Mouse (Mus musculus): ENCODE data around the gene Sel1l2. TPM values are rescaled to one million over a fixed set of nuclear protein-coding genes. Genes with fewer than 3 reads are reported as not detected.
"Not testable (repeated sequence)": the region's sequence is repeated elsewhere in the genome, so short reads cannot be mapped to it uniquely, and the experiment has no call there.

Gene Sel1l2
- polyA plus RNA-seq, 1 experiment from 2014 or later = not detected

GRCm38 (mm10) chr2:140202573-140202972, 186.9 kb downstream of the Sel1l2 start:
- no peak overlapping the region for H3K4me3 ChIP-seq
- ATAC-seq (ENCODE audit: insufficient number of reproducible peaks, insufficient read depth, low FRiP score, low TSS enrichment) = no peak
- no peak overlapping the region for H3K9ac ChIP-seq
- no peak overlapping the region for H3K27ac ChIP-seq
- no peaks in the 10 kb centered on the region for H3K4me1 ChIP-seq
- no peaks in the 10 kb centered on the region for H3K9me3 ChIP-seq
- no peak overlapping the region for H3K4me2 ChIP-seq (replicated peaks)
- no peaks in the 10 kb centered on the region for H3K27me3 ChIP-seq
- 94% methylated on average over 5 of the region's 5 CpGs for WGBS
- H3K36me3 ChIP-seq = peaks cover 27% of the 10 kb centered on the region

- Histone ChIP-seq H3K9me3 (no peaks in the 10 kb centered on the region), H3K36me3 (peaks cover 28% of the 10 kb centered on the region), H3K4me1 (no peaks in the 10 kb centered on the region), H3K4me3 (no peak overlapping the region), H3K4me2 (replicated peaks) (no peak overlapping the region), H3K9ac (no peak overlapping the region), H3K27me3 (no peaks in the 10 kb centered on the region), H3K27ac (no peak overlapping the region)
- WGBS = 77% methylated on average over 2 of the region's 2 CpGs
- ATAC-seq (ENCODE audit: insufficient number of reproducible peaks, insufficient read depth, low FRiP score, low TSS enrichment) = no peak
These were observed 188.8 kb downstream of the Sel1l2 start for GRCm38 (mm10) chr2:140200713-140201112.

GRCm38 (mm10) chr2:140185685-140186210, 203.8 kb downstream of the Sel1l2 start:
- ATAC-seq (ENCODE audit: insufficient number of reproducible peaks, insufficient read depth, low FRiP score, low TSS enrichment); H3K9me3 ChIP-seq; H3K27me3 ChIP-seq; H3K27ac ChIP-seq; H3K4me1 ChIP-seq; H3K4me2 ChIP-seq (replicated peaks); H3K4me3 ChIP-seq; H3K9ac ChIP-seq: not testable (repeated sequence)
- WGBS = 93% methylated on average over 3 of the region's 3 CpGs
- H3K36me3 ChIP-seq = peaks cover 31% of the 10 kb centered on the region

Other genes with a start within 250 kb of the Sel1l2 start
- gene Gm17374, start 237.7 kb downstream of the Sel1l2 start, polyA plus RNA-seq (2016; fragmentation: Nextera tagmentation; extraction: Ambion mirVana) = not detected in 2 replicates
- 31.4 and 33.9 TPM in 2 replicates for gene Esf1, start 219.1 kb downstream of the Sel1l2 start, polyA plus RNA-seq (2016; fragmentation: Nextera tagmentation; extraction: Ambion mirVana)
- gene Ndufaf5, start 219.1 kb downstream of the Sel1l2 start, polyA plus RNA-seq (2016; fragmentation: Nextera tagmentation; extraction: Ambion mirVana) = 30.8 and 33.5 TPM in 2 replicates
- gene Macrod2, start 5.6 kb upstream of the Sel1l2 start, polyA plus RNA-seq (2016; fragmentation: Nextera tagmentation; extraction: Ambion mirVana) = 38.7 and 39.6 TPM in 2 replicates